Mouse (Mus musculus) heart, postnatal 0 days (tissue): ENCODE data around the gene Olah. TPM values are rescaled to one million over a fixed set of nuclear protein-coding genes. Genes with fewer than 3 reads are reported as not detected.

Experiments used
- ATAC-seq: fragments of 200-750 bp; cut with Nextera tagmentation; 2 replicates; pipeline ENCODE4 v1.8.0; 2017; ENCODE audit warnings: low read depth, moderate number of reproducible peaks, moderate library complexity; ENCODE audit not compliant: insufficient read depth
- DNase-seq: peaks from one replicate; pipeline ENCODE4 v3.0.0-alpha.2; 2016; ENCODE audit warnings: low spot score
- H3K27ac ChIP-seq: fragments of 300-500 bp; sonication (generic); 2 replicates; pipeline ENCODE4 v1.5.1; 2014; ENCODE audit warnings: low read depth, mild to moderate bottlenecking
- H3K27me3 ChIP-seq: fragments of 300-500 bp; sonication (generic); 2 replicates; pipeline ENCODE4 v1.6.1; 2014; ENCODE audit warnings: low read length, mixed read lengths; ENCODE audit not compliant: control insufficient read depth, insufficient read depth
- H3K36me3 ChIP-seq: fragments of 300-500 bp; sonication (generic); replicated peaks from 2 replicates; pipeline ENCODE4 v1.6.1; 2014; ENCODE audit warnings: low read length, mixed read lengths; ENCODE audit not compliant: control insufficient read depth, insufficient read depth
- H3K4me1 ChIP-seq: fragments of 300-500 bp; sonication (generic); 2 replicates; pipeline ENCODE4 v1.6.1; 2014; ENCODE audit warnings: antibody characterized with exemption; ENCODE audit not compliant: control insufficient read depth, insufficient read depth
- H3K4me2 ChIP-seq: fragments of 300-500 bp; sonication (generic); 2 replicates; pipeline ENCODE4 v1.6.1; 2014; ENCODE audit warnings: low read depth, mild to moderate bottlenecking, low read length, moderate library complexity
- H3K4me3 ChIP-seq: fragments of 300-500 bp; sonication (generic); 2 replicates; pipeline ENCODE4 v1.5.1; 2014; ENCODE audit warnings: low read depth, low read length
- H3K9ac ChIP-seq: fragments of 300-500 bp; sonication (generic); replicated peaks from 2 replicates; pipeline ENCODE4 v1.6.1; 2014; ENCODE audit warnings: low read depth, low read length, mixed read lengths
- H3K9me3 ChIP-seq: fragments of 300-500 bp; sonication (generic); replicated peaks from 2 replicates; pipeline ENCODE4 v1.6.1; 2016; ENCODE audit warnings: low read length; ENCODE audit not compliant: control insufficient read depth
- CTCF ChIP-seq: IDR thresholded peaks from 2 replicates; pipeline ENCODE4 v1.5.1; 2016; ENCODE audit warnings: antibody characterized with exemption, control low read depth, low read depth
- EP300 ChIP-seq: IDR thresholded peaks from 2 replicates; pipeline ENCODE4 v1.6.1; 2016; ENCODE audit warnings: antibody characterized with exemption, low read depth
- whole genome bisulfite sequencing: fragments of 180-500 bp; shearing (Covaris S2); extraction: QIAGEN DNeasy Blood & Tissue Kit; methylation state at CpG from one replicate; pipeline ENCODE4 v1.1.7; 2014; 5-methylcytosine and 5-hydroxymethylcytosine counted together
- polyA plus RNA-seq: library from polyadenylated mRNA; unstranded; fragments of >200 nt; fragmentation: Nextera tagmentation; extraction: Ambion mirVana; gene quantifications from 2 replicates; pipeline ENCODE4 v1.2.1, GENCODE M21; 2015
- total RNA-seq: library from RNA; depleted of rRNA; stranded (reverse); fragments of >200 nt; gene quantifications from 2 replicates; pipeline ENCODE4 v1.2.3, GENCODE M21; 2014; ENCODE audit warnings: low replicate concordance

Olah gene
- total and polyA plus RNA-seq, 2 experiments from 2014 or later, result not detected

DNA sequence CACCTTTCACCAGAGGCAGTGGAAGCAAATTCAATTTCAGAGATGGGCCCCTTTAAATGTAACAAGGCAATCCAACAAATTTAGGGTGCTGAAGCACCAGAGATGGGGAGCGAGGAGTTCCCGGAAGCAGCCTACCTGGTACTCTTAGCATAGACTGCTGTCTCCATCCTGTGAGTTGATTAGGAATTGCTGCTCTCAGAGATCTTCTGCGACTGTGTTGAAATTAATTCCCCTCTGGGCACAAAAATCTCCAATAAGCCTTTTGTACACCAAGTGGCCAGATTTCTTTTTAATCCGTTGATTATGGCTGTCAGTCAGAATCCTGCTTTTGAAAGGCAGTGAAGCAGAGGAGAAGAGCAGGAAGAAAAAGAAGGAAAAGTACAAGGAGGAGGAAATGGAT, 31.9 kb downstream of the Olah start:
- ATAC-seq, result no peak
- H3K9ac ChIP-seq, result no peak overlapping the region
- H3K36me3 ChIP-seq, result no peaks in the 10 kb centered on the region
- TF ChIP-seq EP300 (no peak), CTCF (no peak)
- H3K4me2 ChIP-seq, result no peak overlapping the region
- no peak overlapping the region for H3K27ac ChIP-seq
- H3K27me3 ChIP-seq, result no peaks in the 10 kb centered on the region
- H3K4me3 ChIP-seq, result no peak overlapping the region
- no peaks in the 10 kb centered on the region for H3K9me3 ChIP-seq
- H3K4me1 ChIP-seq, result no peaks in the 10 kb centered on the region
- 67% methylated on average over 4 of the region's 4 CpGs for WGBS
- DNase-seq, result no peak

DNA sequence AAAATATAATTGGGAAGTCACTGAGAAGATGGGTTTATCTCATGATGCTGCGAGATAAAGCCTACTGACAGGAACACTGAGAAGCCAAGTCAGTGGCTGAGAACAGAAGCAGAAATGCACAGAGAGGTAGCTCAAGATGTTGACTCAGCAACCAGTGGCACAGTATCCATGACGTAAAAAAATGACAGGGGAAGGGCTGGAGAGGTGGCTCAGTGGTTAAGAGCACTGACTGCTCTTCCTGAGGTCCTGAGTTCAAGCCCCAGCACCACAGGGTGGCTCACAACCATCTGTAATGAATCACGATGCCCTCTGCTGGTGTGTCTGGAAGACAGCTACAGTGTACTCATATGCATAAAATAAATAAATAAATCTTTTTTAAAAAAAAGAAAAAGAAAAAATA, 35.9 kb downstream of the Olah start:
- no peak overlapping the region for H3K27ac ChIP-seq
- ATAC-seq (no peak), DNase-seq (no peak)
- H3K4me1 ChIP-seq, result no peaks in the 10 kb centered on the region
- H3K27me3 ChIP-seq, result no peaks in the 10 kb centered on the region
- H3K9ac ChIP-seq, result no peak overlapping the region
- H3K4me2 ChIP-seq, result no peak overlapping the region
- no peak overlapping the region for H3K4me3 ChIP-seq
- no peak for TF ChIP-seq CTCF
- no peak for TF ChIP-seq EP300
- H3K9me3 ChIP-seq, result no peaks in the 10 kb centered on the region
- WGBS, result 71% methylated on average over 3 of the region's 3 CpGs
- no peaks in the 10 kb centered on the region for H3K36me3 ChIP-seq

DNA sequence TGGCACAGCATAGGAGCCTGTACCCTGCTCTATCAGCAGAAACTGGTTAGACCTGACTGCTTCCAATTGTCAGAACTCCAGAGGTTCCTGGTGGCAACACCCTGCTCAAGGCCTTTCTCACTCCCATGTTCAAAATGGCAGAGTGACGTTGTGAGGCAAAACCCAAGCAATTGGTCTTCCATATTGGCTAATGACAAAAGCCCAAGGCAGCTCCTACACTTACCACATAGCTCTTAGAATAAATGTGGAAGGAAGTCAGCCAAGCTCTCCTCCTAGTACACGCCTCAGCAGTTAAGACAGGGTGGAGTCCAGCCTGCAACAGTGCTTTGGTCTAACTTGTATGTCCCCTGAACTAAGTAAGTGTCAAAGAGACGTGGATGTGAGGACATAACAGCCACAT, 39.1 kb downstream of the Olah start:
- Histone ChIP-seq H3K27me3 (no peaks in the 10 kb centered on the region), H3K36me3 (no peaks in the 10 kb centered on the region), H3K4me2 (no peak overlapping the region), H3K4me1 (no peaks in the 10 kb centered on the region), H3K4me3 (no peak overlapping the region), H3K9ac (no peak overlapping the region), H3K9me3 (no peaks in the 10 kb centered on the region), H3K27ac (no peak overlapping the region)
- DNase-seq (no peak), ATAC-seq (no peak)
- TF ChIP-seq CTCF (no peak), EP300 (no peak)
- WGBS, result 73% methylated on average over 3 of the region's 3 CpGs

GRCm38 (mm10) chr2:3356311-3356710, 40.7 kb downstream of the Olah start:
- no peak for TF ChIP-seq CTCF
- no peak for TF ChIP-seq EP300
- 70% methylated on average over 3 of the region's 3 CpGs for WGBS

GRCm38 (mm10) chr2:3355793-3356192, 41.2 kb downstream of the Olah start:
- no peak overlapping the region for H3K9ac ChIP-seq
- H3K4me1 ChIP-seq, result no peaks in the 10 kb centered on the region
- WGBS, result 82% methylated on average over 8 of the region's 8 CpGs
- no peaks in the 10 kb centered on the region for H3K9me3 ChIP-seq
- ATAC-seq, result no peak
- no peaks in the 10 kb centered on the region for H3K27me3 ChIP-seq
- H3K4me3 ChIP-seq, result no peak overlapping the region
- no peak overlapping the region for H3K27ac ChIP-seq
- no peak for TF ChIP-seq EP300
- TF ChIP-seq CTCF, result no peak
- no peak overlapping the region for H3K4me2 ChIP-seq
- H3K36me3 ChIP-seq, result no peaks in the 10 kb centered on the region
- DNase-seq, result no peak

More at GRCm38 (mm10) chr2:3356311-3356710, 40.7 kb downstream of the Olah start:
- no peak overlapping the region for H3K27ac ChIP-seq
- H3K4me2 ChIP-seq, result no peak overlapping the region
- H3K9me3 ChIP-seq, result no peaks in the 10 kb centered on the region
- no peaks in the 10 kb centered on the region for H3K4me1 ChIP-seq
- ATAC-seq (no peak), DNase-seq (no peak)
- H3K9ac ChIP-seq, result no peak overlapping the region
- no peaks in the 10 kb centered on the region for H3K27me3 ChIP-seq
- no peak overlapping the region for H3K4me3 ChIP-seq
- H3K36me3 ChIP-seq, result no peaks in the 10 kb centered on the region

GRCm38 (mm10) chr2:3353160-3353559, 43.9 kb downstream of the Olah start:
- no peak for DNase-seq

More at GRCm38 (mm10) chr2:3353160-3353559, 43.9 kb downstream of the Olah start:
- no peak for ATAC-seq
- H3K27me3 ChIP-seq, result no peaks in the 10 kb centered on the region
- no peaks in the 10 kb centered on the region for H3K9me3 ChIP-seq
- H3K4me3 ChIP-seq, result no peak overlapping the region
- TF ChIP-seq CTCF, result no peak
- no peak for TF ChIP-seq EP300
- no peaks in the 10 kb centered on the region for H3K36me3 ChIP-seq
- no peaks in the 10 kb centered on the region for H3K4me1 ChIP-seq
- H3K9ac ChIP-seq, result no peak overlapping the region
- no peak overlapping the region for H3K4me2 ChIP-seq
- no peak overlapping the region for H3K27ac ChIP-seq
